Mouse (Mus musculus) ZHBTc4 (cell line): ENCODE results near the gene Wdr1.

Source experiments
- DNase-seq: peaks from one replicate; pipeline ENCODE4 v3.0.0-alpha.2; 2011; ENCODE audit warnings: low read depth, low spot score

Wdr1 gene

GRCm38 (mm10) chr5:38544423-38545415, 18.3 kb downstream of the Wdr1 start:
- DNase-seq: no peak

- DNase-seq: no peak
Measured at GRCm38 (mm10) chr5:38543496-38544217, 19.4 kb downstream of the Wdr1 start.

GRCm38 (mm10) chr5:38541728-38542127, 21.3 kb downstream of the Wdr1 start:
- DNase-seq: no peak

GRCm38 (mm10) chr5:38540898-38541297, 22.1 kb downstream of the Wdr1 start:
- DNase-seq: no peak

GRCm38 (mm10) chr5:38538508-38538907, 24.5 kb downstream of the Wdr1 start:
- DNase-seq: no peak

GRCm38 (mm10) chr5:38537845-38538244, 25.2 kb downstream of the Wdr1 start:
- DNase-seq: no peak

GRCm38 (mm10) chr5:38536822-38537221, 26.2 kb downstream of the Wdr1 start:
- no peak for DNase-seq

- DNase-seq: no peak
Measured at GRCm38 (mm10) chr5:38532084-38532483, 30.9 kb downstream of the Wdr1 start.

- DNase-seq: peak; percentile 59
Measured at GRCm38 (mm10) chr5:38529724-38530428, 33.1 kb downstream of the Wdr1 start.

- DNase-seq: no peak
Measured at GRCm38 (mm10) chr5:38522977-38523376, 40.0 kb downstream of the Wdr1 start.

- DNase-seq: peak; percentile 91
Measured at GRCm38 (mm10) chr5:38520838-38521237, 42.2 kb downstream of the Wdr1 start.

- peak; percentile 66 for DNase-seq
Measured at GRCm38 (mm10) chr5:38516267-38516666, 46.8 kb downstream of the Wdr1 start.

- DNase-seq: peak; percentile 84
Measured at GRCm38 (mm10) chr5:38512991-38513390, 50.0 kb downstream of the Wdr1 start.

GRCm38 (mm10) chr5:38509568-38509967, 53.5 kb downstream of the Wdr1 start:
- no peak for DNase-seq

- DNase-seq: no peak
Measured at GRCm38 (mm10) chr5:38505435-38505765, 57.6 kb downstream of the Wdr1 start.

- DNase-seq: no peak
Measured at GRCm38 (mm10) chr5:38504747-38505434, 58.1 kb downstream of the Wdr1 start.

GRCm38 (mm10) chr5:38504116-38504515, 58.9 kb downstream of the Wdr1 start:
- no peak for DNase-seq

GRCm38 (mm10) chr5:38502992-38503391, 60.0 kb downstream of the Wdr1 start, which contains the start of gene Slc2a9:
TSS of gene Slc2a9 (minus strand) at chr5:38503143.
- no peak for DNase-seq

- no peak for DNase-seq
Measured at GRCm38 (mm10) chr5:38500043-38500442, 63.0 kb downstream of the Wdr1 start.

- no peak for DNase-seq
Measured at GRCm38 (mm10) chr5:38499316-38499811, 63.7 kb downstream of the Wdr1 start.

- no peak for DNase-seq
Measured at GRCm38 (mm10) chr5:38498479-38498878, 64.5 kb downstream of the Wdr1 start.
